Mouse (Mus musculus): Measurements from ENCODE around the gene Chst11.

The Chst11 gene

GRCm38 (mm10) chr10:82984950-82985699, at the start of gene Chst11:
Gene Chst11 (plus strand): TSS chr10:82985498.
- peak; percentile 85 for DNase-seq

GRCm38 (mm10) chr10:82935774-82936173, 49.5 kb upstream of the Chst11 start:
- DNase-seq = no peak

- DNase-seq = no peak
These were observed 31.9 kb upstream of the Chst11 start for GRCm38 (mm10) chr10:82953415-82953814.

DNA sequence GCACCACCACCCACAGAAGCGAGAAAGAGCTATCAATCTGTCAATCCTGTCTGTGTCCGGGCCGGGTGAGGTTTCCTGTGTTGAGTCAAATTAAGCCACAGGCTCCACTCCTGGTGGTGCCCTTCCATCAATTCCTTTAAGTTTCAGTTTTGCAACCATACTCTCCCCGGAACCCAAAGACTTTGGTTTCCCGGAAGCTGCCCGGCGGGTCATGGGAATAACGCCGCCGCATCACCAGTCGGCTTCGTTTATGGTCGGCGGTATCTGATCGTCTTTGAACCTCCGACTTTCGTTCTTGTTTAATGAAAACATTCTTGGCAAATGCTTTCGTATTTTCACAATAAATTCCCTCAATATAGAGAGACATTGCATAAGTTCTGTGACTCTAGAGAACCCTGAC, 30.2 kb upstream of the Chst11 start:
- DNase-seq = no peak

- peak; percentile 19 for DNase-seq
These were observed 27.0 kb upstream of the Chst11 start for GRCm38 (mm10) chr10:82958218-82958761.

GRCm38 (mm10) chr10:82959316-82959715, 26.0 kb upstream of the Chst11 start:
- no peak for DNase-seq

- DNase-seq = no peak
These were observed 24.0 kb upstream of the Chst11 start for GRCm38 (mm10) chr10:82961302-82961701.

DNA sequence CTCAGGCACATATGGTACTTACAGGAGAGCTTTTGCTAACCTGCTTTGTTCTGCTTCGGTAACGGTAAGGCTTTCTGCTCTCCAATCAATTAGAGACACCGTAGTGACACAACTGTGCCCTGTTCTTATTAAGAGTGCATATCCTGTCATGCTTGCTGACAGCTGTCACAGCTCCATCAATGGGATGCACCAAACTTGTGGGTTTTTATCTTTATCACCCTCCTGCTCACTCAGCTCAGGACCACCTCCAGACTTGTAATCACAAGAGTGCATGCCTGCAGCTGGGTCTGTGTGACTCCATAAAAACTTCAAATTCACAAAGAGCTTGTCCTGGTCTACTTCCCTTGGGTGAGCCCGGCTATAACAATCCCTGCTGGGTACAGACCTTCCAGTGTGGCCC, 23.3 kb upstream of the Chst11 start:
- DNase-seq = no peak

DNA sequence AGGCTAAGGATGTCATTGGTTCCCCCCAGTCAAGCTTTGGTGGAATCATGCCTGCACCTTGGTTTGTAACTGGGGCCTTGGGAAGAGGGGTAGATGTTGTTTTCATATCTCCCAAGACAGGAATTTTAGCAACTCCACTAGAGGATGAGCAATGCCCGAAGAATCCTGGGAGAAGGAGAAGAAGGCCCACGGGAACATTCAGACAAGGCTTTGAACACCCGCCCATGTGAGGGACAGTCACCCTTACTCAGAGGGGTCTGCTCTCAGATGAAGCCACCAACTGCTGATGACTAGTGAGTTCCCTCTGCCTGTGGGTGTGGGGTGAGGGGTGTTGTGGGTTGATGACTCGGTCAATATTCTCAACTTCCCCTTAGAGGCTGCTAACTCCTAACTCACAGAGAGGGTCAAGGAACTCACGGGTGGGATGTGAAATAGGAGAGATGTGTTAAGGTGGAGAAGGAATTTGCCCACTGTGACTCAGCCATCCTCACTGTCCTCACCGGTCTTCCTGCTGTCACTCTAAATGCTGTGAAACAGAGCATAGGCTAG, 22.8 kb upstream of the Chst11 start:
- no peak for DNase-seq

DNA sequence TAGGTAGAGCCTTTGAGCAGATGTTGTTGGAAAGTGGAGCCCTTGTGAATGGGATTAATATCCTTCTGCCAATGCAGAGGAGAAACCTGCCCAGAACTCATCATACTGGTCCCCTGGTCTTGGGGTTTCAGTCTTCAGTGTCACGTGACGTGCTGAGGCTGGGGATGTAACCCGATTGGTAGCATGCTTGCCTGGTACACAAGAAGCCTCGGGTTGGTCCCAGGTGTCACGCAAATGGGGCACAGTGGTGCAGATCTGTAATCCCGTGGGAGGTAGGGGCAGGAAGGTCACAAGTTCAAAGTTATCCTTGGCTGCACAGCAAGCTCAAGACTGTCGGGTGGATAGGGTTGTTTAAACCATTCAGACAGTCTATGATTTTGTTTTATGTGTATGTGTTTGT, 20.8 kb upstream of the Chst11 start:
- DNase-seq = no peak

- no peak for DNase-seq
These were observed 18.6 kb upstream of the Chst11 start for GRCm38 (mm10) chr10:82966672-82967071.

GRCm38 (mm10) chr10:82969612-82970011, 15.7 kb upstream of the Chst11 start:
- no peak for DNase-seq

DNA sequence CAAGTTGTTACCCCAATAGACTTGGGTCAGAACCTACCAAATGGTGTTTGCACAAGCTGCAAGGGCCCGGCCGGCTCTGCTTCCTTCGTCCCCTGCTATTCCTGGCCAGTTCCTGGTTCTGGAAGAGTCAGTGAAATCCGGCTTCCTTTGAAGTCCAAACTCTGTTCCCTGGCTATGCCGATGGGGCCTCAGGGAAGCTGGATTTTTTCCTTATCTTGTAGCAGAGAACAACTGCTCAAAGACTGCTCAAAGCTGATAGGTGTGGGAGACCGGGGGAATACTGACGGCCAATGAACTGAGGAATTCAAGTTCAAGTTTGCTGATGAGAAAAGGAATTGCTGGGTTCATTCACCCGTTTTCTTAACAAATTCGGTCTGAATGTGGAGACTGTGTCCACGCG, 13.7 kb upstream of the Chst11 start:
- no peak for DNase-seq

- DNase-seq = no peak
These were observed 11.1 kb upstream of the Chst11 start for GRCm38 (mm10) chr10:82974201-82974600.

DNA sequence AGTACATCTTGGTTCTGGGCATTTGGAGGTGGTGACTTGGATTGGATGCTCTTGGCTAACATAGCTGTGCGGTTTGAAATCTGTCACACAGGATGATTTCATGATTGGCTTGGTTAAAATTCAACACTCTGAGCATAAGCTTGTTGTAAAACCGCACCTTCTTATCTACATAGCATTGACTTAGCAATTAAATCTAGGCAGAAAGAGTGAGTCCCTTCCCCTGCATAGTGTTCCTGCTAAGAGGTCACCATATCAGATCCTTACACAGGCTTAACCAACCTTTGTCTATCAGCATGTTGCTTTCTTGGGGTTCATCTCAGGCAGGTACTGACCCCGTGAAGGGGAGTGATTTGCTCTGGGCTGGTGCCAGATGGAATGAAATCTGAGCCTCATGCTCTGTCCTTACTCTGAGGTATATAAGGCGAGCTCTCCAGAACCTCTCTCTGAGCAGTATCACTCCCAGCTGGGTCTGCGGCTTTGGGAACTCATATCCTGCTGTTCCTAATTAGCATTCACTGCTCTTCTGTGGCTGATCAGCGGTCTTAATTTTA, 10.6 kb upstream of the Chst11 start:
- DNase-seq = no peak

- DNase-seq = no peak
These were observed 9.5 kb upstream of the Chst11 start for GRCm38 (mm10) chr10:82975806-82976205.

DNA sequence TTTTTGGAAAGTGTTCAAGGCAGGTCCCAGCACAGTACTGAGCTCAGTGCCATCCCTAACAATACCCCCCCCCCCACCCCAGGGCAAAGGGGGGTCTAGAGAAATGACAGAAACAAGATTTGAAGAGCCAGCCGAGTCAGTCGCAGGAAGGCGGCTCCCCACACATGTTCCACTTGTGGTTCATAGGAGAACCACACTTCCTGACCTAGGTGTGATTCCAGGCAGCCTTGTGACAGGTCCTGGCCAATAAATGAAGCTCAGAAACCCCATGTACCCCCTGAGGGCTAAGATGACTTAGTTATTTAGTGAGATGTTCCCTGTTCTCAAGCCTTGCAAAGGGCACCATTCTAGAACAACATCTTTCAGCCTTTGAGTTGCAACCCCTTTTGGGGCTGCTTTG, 3.0 kb upstream of the Chst11 start:
- no peak for DNase-seq

GRCm38 (mm10) chr10:82985700-82986131, 418 bp downstream of the Chst11 start:
- peak; percentile 71 for DNase-seq

- DNase-seq = peak; percentile 46
These were observed 1.1 kb downstream of the Chst11 start for GRCm38 (mm10) chr10:82986251-82986992.

- no peak for DNase-seq
These were observed 1.7 kb downstream of the Chst11 start for GRCm38 (mm10) chr10:82986993-82987349.

DNA sequence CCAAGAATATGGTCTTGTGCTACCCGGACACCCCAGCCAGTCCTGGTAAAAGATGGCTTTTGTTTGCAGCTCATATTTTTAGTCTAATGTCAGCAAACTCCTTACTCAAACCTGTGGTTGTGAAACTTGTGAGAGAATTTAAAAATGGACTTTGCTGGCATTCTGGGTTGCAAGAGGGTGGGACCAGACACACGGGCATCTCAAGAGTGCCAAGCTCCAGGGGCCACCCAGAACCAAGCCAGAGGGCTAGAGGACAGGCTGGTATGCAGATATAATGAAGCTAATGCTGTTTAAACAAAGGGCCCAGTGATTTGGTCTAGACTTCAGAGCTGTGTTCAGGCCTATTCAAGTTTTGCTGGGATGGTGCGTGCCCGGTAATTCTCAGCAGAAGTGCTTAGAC, 2.1 kb downstream of the Chst11 start:
- DNase-seq = no peak

DNA sequence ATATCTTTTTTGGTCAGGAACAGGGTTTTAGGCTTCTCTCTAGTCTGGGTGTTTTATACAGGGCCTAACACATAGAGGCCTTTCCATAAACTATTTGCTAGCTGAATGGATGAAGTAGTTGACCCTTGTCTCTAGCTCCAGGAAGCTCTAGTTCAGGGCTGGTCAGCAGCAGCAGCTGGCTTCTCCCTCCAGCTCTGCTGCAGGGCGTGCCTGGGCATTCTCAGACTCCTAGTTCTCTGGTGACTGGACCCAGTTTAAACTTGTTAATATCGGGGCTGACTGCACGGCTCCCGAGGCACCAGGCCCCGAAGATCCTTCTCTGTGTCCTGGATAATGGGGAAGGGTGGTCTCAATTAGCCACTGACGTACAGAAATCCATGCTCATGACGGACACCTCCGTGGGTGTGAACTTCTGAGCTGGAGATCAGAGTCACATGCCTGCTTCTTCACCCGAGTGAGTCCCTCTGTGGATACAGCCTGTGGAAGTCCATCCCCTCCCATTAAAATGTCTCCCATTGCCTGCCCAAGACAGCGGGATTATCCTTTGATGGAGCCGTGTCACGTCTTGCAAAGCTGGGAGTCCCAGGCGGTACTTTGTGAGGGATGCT, 4.2 kb downstream of the Chst11 start:
- DNase-seq = peak; percentile 30

GRCm38 (mm10) chr10:82990918-82991317, 5.6 kb downstream of the Chst11 start:
- peak; percentile 48 for DNase-seq
